In genomic region chr2:153483118-153483983, GRCm38 (mm10) we compare ENCODE assay signal across 8 mouse cellular contexts. TPM values are rescaled to one million over a fixed set of nuclear protein-coding genes. Genes with fewer than 3 reads are reported as not detected.
DNase-seq lines count a peak whose midpoint lies in the region; ATAC-seq and TF ChIP-seq lines count a peak whose summit lies in the region.

No protein-coding gene starts in this region.

- no peaks in the 10 kb centered on the region for H3K9me3 ChIP-seq in liver, embryonic 12.5 days (replicated peaks)
- H3K9me3 ChIP-seq in neural tube, embryonic 14.5 days (ENCODE audit: control insufficient read depth, low read length), result no peaks in the 10 kb centered on the region

- WGBS in liver, embryonic 12.5 days (ENCODE audit: insufficient replicate concordance), result 11% methylated on average over 20 of the region's 20 CpGs
- WGBS in neural tube, embryonic 14.5 days, result 5% methylated on average over 20 of the region's 20 CpGs

- DNase-seq in testis, postnatal 14 days (ENCODE audit: low spot score), result no peak
- DNase-seq in cerebellum, postnatal 10 days, result peak; percentile 92 to 95
- DNase-seq in frontal cortex, postnatal 10 days (ENCODE audit: low spot score in 2 of 2), result peak; percentile 69 to 75
- peak; percentile 66 for DNase-seq in kidney, adult 9 months
- peak; percentile 49 for DNase-seq in thymus, postnatal 25 days

- H3K27ac ChIP-seq in testis, adult 2 months (ENCODE audit: control insufficient read depth, insufficient read depth, low read depth, low read length), result no peak overlapping the region
- peak overlapping the region; percentile 79 for H3K27ac ChIP-seq in liver, embryonic 12.5 days
- peak overlapping the region; percentile 80 for H3K27ac ChIP-seq in neural tube, embryonic 14.5 days (ENCODE audit: low read depth, low read length)

- no peaks in the 10 kb centered on the region for H3K27me3 ChIP-seq in testis, adult 2 months (ENCODE audit: control insufficient read depth, insufficient read depth, low read length)
- H3K27me3 ChIP-seq in liver, embryonic 12.5 days (replicated peaks), result no peaks in the 10 kb centered on the region
- no peaks in the 10 kb centered on the region for H3K27me3 ChIP-seq in neural tube, embryonic 14.5 days (ENCODE audit: control insufficient read depth, insufficient read depth, low read length)

- no peaks in the 10 kb centered on the region; the same call in 1 of the 2 replicates for H3K36me3 ChIP-seq in testis, adult 2 months (ENCODE audit: control insufficient read depth, insufficient read depth, low read length)
- H3K36me3 ChIP-seq in liver, embryonic 12.5 days, result peaks cover 25% of the 10 kb centered on the region
- H3K36me3 ChIP-seq in neural tube, embryonic 14.5 days (ENCODE audit: control insufficient read depth, insufficient read depth, low read length), result no peaks in the 10 kb centered on the region

- H3K4me3 ChIP-seq in testis, adult 2 months (ENCODE audit: control insufficient read depth, low read depth, low read length), result no peak overlapping the region
- H3K4me3 ChIP-seq in liver, embryonic 12.5 days, result peak overlapping the region; percentile 14; the same call in 1 of the 2 replicates
- no peak overlapping the region for H3K4me3 ChIP-seq in neural tube, embryonic 14.5 days (ENCODE audit: low read depth, low read length)

- TF ChIP-seq CTCF in testis, adult 2 months (IDR thresholded peaks at IDR 0.05; ENCODE audit: control insufficient read depth, insufficient read depth, insufficient replicate concordance, low read depth, low read length), result no peak

- no peaks in the 10 kb centered on the region; the same call in 1 of the 2 replicates for H3K4me1 ChIP-seq in testis, adult 2 months (ENCODE audit: control insufficient read depth, insufficient read depth, low read length)
- peaks cover 69% of the 10 kb centered on the region for H3K4me1 ChIP-seq in liver, embryonic 12.5 days
- peaks cover 25% of the 10 kb centered on the region for H3K4me1 ChIP-seq in neural tube, embryonic 14.5 days (ENCODE audit: control insufficient read depth, insufficient read depth, low read length)

- peak overlapping the region; percentile 68 for H3K9ac ChIP-seq in liver, embryonic 12.5 days
- peak overlapping the region; percentile 47 for H3K9ac ChIP-seq in neural tube, embryonic 14.5 days (replicated peaks; ENCODE audit: low read depth, low read length)

- 0 out of 2 replicates have a peak, but pooled peaks have one; percentile 14 for TF ChIP-seq POLR2A in testis, adult 2 months (IDR thresholded peaks at IDR 0.05; ENCODE audit: control insufficient read depth, low read depth, low read length)

- ATAC-seq in liver, embryonic 12.5 days, result peak; percentile 79
- peak; percentile 62 for ATAC-seq in neural tube, embryonic 14.5 days (ENCODE audit: low read depth)

- H3K4me2 ChIP-seq in liver, embryonic 12.5 days, result peak overlapping the region; percentile 56
- peak overlapping the region; percentile 30; the same call in 1 of the 2 replicates for H3K4me2 ChIP-seq in neural tube, embryonic 14.5 days (ENCODE audit: low read depth, low read length)

RNA-seq across cellular contexts. Expression of gene 4930404H24Rik, which starts 9.2 kb away (rescaled TPM):
- polyA plus RNA-seq in testis, adult 2 months (2012; rRNA removed), result 1.9 and 4.2 TPM in 2 replicates
- not detected in 2 replicates for polyA plus RNA-seq in liver, embryonic 12.5 days (2016; fragmentation: Nextera tagmentation; extraction: Ambion mirVana)
- not detected in 2 replicates for polyA plus RNA-seq in neural tube, embryonic 14.5 days (2014; fragmentation: Nextera tagmentation; extraction: Ambion mirVana)

RNA-seq across cellular contexts. Expression of gene Nol4l, which starts 46.4 kb away (rescaled TPM):
- 241 and 252 TPM in 2 replicates for polyA plus RNA-seq in testis, adult 2 months (2012; rRNA removed)
- polyA plus RNA-seq in liver, embryonic 12.5 days (2016; fragmentation: Nextera tagmentation; extraction: Ambion mirVana), result 9.3 and 9.8 TPM in 2 replicates
- polyA plus RNA-seq in neural tube, embryonic 14.5 days (2014; fragmentation: Nextera tagmentation; extraction: Ambion mirVana), result 44.4 and 47.9 TPM in 2 replicates
